Mouse (Mus musculus) WW6 (cell line): Measurements from ENCODE around the gene Sirt6.

Experiments
- DNase-seq: peaks from one replicate; pipeline ENCODE4 v3.0.0-alpha.2; 2013; ENCODE audit warnings: low read depth, low spot score

Gene Sirt6

GRCm38 (mm10) chr10:81626101-81626993 is 1.2 kb downstream of the Sirt6 start:
- DNase-seq: no peak

- no peak for DNase-seq
Measured at GRCm38 (mm10) chr10:81623441-81623840, 4.2 kb downstream of the Sirt6 start.

GRCm38 (mm10) chr10:81620786-81621185 is 6.8 kb downstream of the Sirt6 start:
- DNase-seq: no peak

GRCm38 (mm10) chr10:81619976-81620375 is 7.6 kb downstream of the Sirt6 start:
- no peak for DNase-seq

GRCm38 (mm10) chr10:81615486-81615885 is 12.1 kb downstream of the Sirt6 start:
- DNase-seq: no peak

- DNase-seq: no peak
Measured at GRCm38 (mm10) chr10:81612779-81613178, 14.8 kb downstream of the Sirt6 start.

GRCm38 (mm10) chr10:81608308-81608707 is 19.3 kb downstream of the Sirt6 start:
- no peak for DNase-seq

- DNase-seq: peak; percentile 91
Measured at GRCm38 (mm10) chr10:81605974-81606751, 21.4 kb downstream of the Sirt6 start, which contains the start of gene BC025920. BC025920 (plus strand) TSS chr10:81606270.

GRCm38 (mm10) chr10:81605666-81605973 is 22.0 kb downstream of the Sirt6 start:
- no peak for DNase-seq

- no peak for DNase-seq
Measured at GRCm38 (mm10) chr10:81604968-81605665, 22.5 kb downstream of the Sirt6 start.

- no peak for DNase-seq
Measured at GRCm38 (mm10) chr10:81604019-81604967, 23.3 kb downstream of the Sirt6 start.

GRCm38 (mm10) chr10:81602741-81603151 is 24.9 kb downstream of the Sirt6 start:
- DNase-seq: no peak

GRCm38 (mm10) chr10:81601396-81601905 is 26.1 kb downstream of the Sirt6 start:
- no peak for DNase-seq

- peak; percentile 97 for DNase-seq
Measured at GRCm38 (mm10) chr10:81600738-81601203, 26.8 kb downstream of the Sirt6 start, which contains the start of gene Tle6. Tle6 (minus strand) TSS chr10:81601073.

GRCm38 (mm10) chr10:81600096-81600495 is 27.5 kb downstream of the Sirt6 start:
- no peak for DNase-seq

GRCm38 (mm10) chr10:81599630-81600029 is 28.0 kb downstream of the Sirt6 start:
- DNase-seq: no peak

GRCm38 (mm10) chr10:81598871-81599270 is 28.7 kb downstream of the Sirt6 start:
- DNase-seq: no peak

- no peak for DNase-seq
Measured at GRCm38 (mm10) chr10:81598342-81598741, 29.3 kb downstream of the Sirt6 start.

- DNase-seq: no peak
Measured at GRCm38 (mm10) chr10:81597137-81597950, 30.3 kb downstream of the Sirt6 start.

GRCm38 (mm10) chr10:81596611-81597010 is 31.0 kb downstream of the Sirt6 start:
- DNase-seq: no peak
